Mouse (Mus musculus): ENCODE measurements around the gene Hist1h2bk.

Gene Hist1h2bk

DNA sequence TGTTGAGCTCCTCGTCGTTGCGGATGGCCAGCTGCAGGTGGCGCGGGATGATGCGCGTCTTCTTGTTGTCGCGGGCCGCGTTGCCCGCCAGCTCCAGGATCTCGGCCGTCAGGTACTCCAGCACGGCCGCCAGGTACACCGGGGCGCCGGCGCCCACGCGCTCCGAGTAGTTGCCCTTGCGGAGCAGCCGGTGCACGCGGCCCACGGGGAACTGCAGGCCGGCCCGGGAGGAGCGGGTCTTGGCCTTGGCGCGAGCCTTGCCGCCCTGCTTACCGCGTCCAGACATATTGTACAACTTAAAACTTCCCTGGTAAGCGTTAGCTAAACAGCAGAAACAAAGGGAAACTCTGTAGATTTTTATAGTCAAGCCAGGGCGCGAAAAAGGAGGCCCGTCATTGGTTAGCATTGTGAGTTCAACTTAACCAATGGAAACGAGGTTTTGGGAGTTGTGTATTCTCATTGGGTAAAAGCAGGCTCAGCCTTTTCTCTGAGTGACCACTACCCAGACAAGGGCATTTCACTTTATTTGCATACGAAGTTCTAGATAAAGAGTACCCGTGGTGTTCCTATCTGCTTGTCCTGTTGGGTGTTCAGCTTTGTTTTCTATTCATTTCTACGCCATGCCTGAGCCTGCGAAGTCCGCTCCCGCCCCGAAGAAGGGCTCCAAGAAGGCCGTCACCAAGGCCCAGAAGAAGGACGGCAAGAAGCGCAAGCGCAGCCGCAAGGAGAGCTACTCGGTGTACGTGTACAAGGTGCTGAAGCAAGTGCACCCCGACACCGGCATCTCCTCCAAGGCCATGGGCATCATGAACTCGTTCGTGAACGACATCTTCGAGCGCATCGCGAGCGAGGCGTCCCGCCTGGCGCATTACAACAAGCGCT, at the start of gene Hist1h2bk, which contains the start of gene Hist1h2ah:
Hist1h2bk (plus strand) TSS at position 604 of the 882 bp plus-strand sequence.
Hist1h2ah (minus strand) TSS at position 302 of the 882 bp plus-strand sequence.
- peak; percentile 96 for DNase-seq

DNA sequence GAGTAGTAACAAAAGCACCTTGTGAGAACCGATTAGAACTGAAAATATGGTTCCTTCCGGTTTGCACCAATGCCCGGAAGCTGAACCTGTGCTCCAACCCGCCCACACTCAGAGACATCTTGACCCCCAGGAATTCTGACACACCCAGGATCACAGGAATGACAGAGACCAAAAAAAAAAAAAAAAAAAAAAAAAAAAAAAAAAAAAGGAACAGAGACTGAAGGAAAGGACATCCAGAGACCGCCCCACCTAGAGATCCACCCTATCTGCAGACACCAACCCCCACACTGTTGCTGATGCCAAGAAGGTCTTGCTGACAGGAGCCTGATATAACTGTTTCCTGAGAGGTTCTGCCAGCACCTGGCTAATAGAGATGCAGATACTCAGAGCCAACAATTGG, 43.1 kb upstream of the Hist1h2bk start:
- DNase-seq = no peak

DNA sequence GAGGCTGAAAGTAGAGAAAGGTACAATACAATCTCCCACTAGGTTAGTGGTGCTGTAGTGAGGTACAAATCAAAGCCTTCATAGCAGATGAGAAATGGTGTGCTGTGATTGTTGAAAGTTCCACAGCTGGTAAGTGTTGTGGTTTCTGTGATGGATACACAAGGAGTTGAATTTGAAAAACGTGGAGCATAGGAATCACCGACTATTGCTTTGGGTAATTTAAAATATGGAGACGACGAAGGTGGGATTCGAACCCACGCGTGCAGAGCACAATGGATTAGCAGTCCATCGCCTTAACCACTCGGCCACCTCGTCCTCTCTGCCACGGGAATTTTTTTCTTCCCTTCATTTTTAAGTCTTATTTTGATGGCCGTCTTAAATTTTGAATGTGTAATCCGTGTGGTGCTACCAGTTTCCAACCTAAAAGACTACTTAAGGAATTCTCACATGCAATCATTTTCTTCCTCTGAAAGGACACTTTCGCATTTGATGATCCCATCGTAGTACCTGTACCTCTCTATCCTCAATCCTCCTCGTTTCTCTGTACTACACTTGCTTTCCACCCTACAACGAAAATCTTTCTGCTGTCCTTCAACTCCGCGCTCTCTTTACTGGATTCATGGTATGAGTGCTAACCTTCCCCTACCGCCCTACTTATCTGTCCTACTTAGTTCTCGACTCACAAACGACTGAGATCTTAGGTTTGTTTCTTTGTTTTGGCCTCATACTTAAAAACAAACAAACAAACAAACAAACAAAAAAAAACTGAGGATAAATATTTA, 41.5 kb upstream of the Hist1h2bk start:
- peak; percentile 67 for DNase-seq

DNA sequence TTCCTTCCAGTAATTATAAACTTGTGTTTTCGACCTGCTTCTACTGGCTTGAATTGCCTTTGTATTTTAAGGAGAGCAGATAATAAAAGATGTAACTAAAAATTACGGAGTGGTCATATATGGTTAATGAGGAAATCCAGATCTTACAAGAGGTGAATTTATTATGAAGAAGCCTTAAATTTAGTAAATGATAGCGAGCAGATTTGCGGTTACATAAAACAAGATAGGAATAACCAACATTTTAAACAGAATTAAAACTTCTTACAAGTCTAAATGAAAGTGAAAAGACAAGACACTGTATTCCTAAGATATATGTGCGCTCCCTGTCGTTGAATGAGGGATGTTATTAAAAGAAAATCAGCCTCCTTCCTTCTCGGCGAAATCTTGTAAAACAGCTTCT, 40.8 kb upstream of the Hist1h2bk start:
- DNase-seq = no peak

DNA sequence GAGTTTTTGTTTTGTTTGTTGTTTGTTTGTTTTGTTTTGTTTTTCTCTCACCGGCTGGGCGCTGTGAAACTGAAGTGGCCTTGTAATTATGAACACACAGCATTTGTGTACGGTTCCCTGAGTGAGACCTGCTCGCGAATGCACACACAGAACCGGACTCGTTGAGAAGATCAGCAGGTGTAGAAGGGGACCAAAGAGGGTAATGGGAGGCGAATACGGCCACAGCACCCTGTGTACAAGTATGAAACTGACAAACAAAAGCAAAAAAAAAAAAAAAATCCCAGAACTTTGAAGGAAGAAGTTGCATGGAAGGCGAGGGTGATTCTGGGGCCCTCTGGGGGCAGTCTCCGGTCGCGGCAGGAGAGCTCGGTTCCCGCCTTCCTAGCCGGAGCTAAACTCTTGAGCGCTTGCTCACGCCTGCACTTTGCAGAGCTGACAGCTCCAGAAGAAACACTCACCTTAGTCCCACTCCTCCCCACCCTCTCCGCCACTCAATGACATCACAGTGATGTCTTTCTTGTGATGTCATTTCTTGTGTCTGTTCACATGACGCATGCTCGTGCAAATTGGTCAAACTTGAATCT, 40.2 kb upstream of the Hist1h2bk start:
- DNase-seq = peak; percentile 77

DNA sequence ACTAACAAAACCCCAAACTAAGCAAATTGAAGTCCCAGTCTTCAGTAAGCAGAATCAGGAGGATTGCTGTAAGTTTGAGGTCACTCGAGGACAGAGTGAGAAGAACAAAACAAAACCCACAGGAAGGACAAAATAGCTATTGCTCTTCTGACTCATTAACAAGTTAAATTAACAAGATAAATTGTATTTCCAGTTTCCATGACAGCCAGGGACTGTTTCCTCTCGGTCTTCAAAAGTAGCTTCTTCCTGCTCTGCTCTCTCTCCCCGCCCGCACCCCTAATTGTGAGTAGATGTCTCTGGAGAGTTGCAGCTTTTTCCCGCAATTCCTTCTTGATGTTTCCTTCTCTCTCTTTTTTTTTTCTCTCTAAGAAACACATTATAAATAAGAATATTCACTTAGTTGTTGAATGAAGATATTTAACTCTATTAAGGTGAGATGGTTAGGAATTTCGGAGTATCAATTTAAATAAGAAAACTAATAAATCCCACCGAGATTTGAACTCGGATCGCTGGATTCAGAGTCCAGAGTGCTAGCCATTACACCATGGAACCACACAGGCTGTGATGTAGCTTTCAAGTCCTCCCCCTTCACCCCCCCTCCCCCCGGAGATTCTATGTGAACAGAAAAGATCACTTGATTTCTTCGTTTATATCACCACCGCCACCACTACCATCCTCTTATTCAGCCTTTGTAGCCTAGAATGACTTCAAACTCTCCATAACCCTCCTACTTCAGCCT, 39.4 kb upstream of the Hist1h2bk start:
- peak; percentile 79 for DNase-seq

DNA sequence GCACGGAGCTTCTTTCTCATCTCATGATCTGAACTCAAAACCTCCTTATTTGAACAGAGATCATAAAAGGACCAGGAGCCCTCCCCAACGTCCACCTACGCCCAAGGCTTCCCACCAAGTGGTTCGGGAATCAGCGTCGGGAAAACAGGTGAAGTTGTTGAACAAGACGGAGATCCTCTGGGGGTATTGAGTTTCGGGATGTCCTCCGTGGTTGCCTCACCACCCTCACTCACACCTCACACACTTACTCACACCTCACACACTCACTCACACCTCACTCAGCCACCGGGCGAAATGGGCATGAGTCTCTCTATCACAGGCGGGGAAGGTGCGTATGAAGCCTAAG, 38.9 kb upstream of the Hist1h2bk start:
- DNase-seq = no peak

DNA sequence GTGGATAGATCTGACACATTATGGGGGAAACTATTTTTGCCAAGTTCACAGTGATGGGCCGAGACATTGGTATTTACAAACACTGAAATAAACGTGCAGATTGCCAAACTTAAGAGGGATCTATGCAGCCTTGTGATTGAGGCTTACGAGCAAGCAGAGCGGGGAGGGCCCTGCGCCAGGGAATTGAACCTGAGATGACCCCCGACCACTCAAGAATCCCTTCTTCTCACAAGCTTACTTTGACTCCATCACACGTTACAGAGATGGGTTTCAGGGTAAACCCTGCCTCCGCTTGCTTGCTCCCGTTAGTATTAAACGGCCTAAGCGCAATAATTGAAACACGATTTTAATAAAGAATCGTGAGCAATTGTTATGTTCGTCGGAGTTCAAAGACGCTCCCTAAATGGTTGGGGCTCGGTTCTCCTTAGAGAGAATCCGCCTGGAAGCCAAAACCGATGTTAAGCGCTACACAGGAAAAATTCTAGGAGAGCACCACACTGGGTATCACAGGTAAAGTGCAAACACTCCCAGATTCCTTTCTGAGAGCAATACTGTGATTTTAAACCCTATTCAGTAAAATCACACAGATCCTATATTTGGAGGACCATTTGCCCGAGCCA, 38.4 kb upstream of the Hist1h2bk start:
- no peak for DNase-seq

DNA sequence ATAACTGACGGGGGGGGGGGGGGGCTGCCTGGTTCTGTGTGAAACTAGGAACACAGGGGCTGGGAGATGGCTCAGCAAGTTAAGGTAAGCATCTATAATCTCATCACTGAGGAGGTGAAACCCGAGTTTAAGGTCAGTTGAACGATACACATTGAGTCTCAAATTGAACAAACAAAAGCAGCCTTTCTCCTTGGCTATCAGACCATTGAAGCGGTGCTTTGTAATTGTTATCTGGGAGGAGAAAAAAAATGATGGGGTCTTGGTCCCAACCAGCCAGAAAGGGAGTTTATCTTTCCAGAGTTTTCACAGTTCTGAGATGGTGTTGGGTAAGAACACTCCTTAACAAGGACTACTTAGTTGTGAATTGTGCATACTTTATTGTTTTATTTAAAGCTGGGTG, 37.8 kb upstream of the Hist1h2bk start:
- DNase-seq = no peak

DNA sequence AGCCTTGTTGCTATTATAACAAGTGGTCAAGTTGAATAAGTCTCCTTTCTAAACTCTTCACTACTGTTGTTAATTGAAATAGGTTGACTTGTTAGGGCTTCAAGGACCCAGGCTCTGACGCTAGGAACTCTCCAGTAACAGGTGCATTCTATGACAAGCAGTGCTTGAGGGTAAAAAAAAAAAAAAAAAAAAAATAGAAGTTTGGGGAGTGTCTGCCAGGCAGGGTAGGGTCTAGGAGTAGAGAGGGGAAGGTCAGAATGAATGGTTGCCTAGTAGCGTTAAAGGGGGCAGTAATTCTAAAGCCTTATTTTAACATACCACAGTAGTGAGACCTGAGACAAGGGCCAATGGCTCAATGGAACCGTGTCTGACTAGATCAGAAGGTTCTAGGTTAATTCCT, 37.3 kb upstream of the Hist1h2bk start:
- no peak for DNase-seq

DNA sequence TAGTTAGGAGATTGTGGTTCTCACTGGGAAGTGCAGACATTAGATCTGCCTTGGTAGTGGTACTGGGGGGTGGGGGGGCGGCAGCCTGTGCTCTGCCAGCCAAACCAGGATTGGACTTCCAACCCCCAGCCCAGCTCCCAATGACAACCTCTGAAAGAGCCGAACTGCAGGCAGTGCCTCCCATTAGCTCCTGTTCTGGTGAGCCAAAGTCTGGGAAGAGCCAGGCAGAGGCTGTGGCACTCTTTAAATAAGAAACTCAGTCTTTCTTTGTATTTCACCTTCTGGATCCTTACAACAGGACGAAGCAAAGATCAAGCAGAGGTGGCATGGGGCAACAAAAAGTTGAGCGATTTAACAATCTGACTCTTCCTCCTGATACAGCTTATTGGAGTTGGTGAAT, 36.5 kb upstream of the Hist1h2bk start:
- no peak for DNase-seq

DNA sequence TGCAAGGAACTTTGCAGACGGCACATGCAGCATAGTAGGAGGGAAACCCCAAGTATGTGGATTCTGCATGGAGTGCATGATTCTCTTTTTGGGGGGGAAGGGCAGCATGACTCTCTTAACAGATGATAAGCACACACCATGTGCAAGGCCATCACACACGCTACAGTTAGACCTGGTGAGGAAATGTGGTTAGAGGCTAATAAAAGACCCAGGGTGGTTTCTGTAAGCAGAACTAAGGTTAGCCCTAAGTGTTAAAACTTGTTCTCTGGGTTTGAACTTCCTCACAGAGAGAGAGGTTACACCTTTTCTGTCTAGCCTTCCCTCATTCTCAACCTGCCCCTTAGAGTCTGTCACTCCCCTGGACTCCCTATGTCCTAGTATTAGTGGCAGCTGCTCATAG, 34.3 kb upstream of the Hist1h2bk start:
- no peak for DNase-seq

DNA sequence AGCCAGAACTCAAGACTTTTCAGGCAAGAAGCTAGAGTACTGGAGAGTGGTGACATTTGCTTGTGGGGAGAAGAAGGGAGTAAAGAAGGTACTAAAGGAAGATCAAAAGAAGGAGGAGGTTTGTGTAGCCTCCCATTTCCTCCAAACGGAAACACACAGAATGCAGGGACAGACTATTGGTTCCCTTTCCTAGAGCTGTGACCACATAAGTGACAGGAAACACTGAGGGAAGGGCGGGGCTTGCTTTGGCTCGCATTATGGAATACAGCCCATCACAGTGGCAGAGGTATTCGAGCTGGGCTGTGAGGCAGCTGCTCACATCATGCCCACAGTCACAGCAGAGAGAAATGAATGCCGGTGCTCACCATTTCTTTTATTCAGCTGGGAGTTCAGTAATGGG, 33.8 kb upstream of the Hist1h2bk start:
- no peak for DNase-seq

DNA sequence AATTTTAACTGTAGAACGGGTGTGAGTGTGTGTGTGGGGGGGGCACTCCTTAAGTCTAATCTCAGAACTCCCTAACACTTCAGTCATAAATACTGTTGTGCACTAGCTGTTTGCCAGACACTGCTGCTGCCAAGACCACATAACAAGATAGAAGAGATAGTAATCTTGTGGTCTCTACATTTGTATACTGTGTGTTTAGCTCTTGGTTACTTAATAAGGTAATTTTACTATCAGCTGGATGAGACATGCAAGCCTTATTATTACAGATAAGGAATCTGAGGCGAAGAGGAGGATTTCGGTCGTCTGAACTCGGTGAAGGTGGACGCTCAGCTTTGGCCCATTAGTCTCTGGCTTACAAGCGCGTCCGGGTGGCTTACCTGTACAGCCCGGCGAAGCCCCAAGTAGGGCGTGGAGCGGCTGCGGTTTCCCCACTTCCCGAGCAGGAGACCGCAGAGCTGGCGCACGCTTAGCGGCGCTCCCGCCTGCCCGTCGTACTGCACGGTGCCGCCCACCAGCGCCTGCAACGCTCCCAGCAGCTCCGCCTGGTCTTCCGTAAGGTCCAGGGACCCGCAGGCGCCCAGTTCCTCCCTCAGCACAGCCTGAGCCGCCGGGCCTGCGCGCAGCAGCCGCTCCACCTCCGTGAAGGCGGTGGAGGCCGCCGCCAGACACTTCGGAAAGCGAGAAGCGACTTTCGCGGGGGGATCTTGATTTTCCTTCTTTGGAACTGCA, 29.9 kb upstream of the Hist1h2bk start:
- peak; percentile 76 for DNase-seq

DNA sequence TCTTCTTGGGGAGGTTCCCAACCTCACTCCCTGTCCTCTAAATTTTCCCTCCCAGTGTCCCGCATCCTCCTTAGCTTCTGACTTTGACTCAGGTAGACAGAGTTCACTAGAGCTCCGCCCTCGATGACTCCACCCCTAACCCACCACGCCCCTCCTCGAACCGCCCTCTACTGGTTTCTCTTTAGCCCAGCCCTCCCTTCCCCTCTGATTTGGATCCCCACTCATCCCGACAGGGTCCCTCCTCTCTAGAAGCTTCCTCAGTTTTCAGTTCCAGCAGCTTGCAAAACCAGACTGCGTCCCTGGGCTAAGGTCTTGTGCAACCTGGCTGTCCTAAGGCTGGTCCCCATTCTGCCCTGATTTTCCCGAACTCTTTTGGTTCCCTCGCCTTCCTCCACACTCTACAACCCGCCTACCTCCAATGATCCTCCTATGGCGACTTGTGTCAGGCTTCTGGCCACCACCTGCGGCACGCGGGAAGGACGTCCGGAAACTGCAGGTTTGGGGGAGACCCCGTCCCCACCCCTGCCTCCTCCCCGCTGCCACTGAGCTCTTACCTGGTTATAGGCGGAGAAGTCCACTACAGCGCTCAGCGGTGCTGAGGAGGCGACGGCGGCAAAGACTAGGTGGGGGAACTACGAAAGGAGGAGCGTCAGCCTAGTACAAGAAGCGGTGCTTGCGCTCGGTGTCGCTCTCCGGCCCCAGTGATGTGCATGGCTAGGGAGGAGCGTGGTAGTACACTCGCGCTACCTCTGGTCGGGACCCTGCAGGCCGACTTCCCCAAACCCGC, 29.1 kb upstream of the Hist1h2bk start:
- peak; percentile 82 for DNase-seq

DNA sequence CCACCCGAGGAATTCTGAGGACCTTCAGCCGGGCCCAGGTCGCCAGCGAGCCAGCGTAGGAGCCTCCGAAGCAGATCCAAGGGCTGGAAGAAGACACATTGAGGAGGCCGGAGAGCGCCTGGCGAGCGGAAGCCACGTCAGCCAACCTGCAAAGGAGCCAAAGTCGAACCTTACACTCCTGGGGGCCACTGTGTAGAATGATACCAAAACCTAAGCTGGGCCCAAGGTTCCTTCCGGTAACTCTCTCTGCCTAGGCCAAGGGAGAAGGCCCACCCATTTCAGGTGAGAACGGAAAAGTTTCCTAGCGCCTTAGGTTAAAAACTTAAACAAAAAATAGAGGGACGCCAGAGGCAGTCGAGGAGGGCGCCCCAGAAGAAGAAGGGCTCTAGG, 28.6 kb upstream of the Hist1h2bk start:
- no peak for DNase-seq

DNA sequence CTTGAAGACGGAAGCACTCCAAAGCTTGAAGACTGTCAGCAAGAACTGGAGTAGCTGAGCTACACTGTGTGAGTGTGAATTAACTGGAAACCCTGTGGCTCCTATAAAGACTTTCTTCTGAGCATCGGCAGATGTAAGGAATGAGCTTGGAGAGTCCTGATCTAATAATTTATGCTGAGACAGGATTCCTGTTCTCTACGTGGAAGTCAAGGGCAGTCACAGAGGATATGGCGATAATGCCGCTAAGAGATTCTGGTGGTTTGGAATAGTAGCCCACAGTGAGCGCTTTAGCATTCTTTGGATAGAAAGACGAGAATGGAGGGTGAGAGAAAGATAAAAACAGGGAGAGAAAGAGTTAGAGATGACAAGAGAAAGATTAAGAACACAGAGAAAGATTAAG, 27.8 kb upstream of the Hist1h2bk start:
- DNase-seq = no peak

DNA sequence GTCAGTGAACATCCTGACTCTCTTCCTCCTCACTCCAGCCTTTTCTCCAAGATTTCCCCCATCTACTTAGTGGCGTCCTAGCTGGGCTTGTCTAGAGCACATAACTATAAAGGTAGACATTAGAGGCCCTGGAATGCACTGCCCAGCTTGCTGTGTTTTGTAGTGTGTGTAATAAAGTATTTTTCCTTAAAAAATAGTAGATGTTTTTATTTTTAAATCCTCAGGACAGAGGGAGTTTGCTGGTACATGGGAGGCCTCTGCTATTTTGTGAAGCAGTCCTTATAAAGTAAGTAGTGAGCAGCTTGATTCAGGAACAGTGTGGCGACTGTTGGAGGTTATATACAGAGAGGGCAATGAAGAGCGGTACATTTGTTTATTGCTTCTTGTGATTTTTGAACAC, 27.0 kb upstream of the Hist1h2bk start:
- DNase-seq = no peak

DNA sequence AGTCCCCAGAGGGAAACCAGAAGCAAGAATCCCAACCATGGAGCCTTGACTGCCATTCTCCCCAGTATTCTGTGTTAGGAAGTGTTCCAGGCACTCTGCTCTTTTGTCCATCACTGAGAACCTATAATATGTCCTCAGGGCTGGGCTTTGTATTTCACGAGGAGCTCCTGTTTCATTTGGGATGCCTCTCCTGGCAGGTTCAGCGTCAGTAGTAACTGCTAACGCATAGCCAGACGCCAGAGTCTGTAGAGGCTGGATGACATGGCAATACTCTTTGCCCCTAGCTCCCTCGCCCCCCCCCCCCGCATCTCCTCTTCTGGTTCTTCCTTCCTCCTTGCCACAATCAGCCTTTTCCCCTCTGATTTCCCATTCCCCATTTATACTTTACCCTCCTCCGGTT, 26.0 kb upstream of the Hist1h2bk start, which contains the start of gene Prss16:
Prss16 (minus strand) TSS at position 101 of the 400 bp plus-strand sequence.
- DNase-seq = no peak

DNA sequence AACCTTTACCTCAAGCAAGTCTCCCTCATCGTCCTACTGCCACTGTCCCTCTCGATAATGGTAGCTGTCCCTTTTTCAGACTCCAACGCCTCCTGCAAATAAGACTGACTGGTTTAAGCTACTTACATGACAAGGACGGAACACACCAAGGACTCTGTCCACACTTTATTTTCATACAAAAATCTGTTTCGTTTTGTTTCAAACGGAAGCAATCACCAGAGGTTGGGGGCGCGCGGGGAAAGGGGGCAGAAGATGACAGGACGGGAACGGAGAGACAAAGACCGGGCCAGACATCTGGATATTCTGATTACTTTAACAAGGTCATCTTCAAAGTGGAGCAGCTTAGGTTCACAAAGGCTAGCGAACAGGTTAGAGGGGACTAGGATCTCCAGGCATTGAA, 22.0 kb upstream of the Hist1h2bk start:
- DNase-seq = no peak

DNA sequence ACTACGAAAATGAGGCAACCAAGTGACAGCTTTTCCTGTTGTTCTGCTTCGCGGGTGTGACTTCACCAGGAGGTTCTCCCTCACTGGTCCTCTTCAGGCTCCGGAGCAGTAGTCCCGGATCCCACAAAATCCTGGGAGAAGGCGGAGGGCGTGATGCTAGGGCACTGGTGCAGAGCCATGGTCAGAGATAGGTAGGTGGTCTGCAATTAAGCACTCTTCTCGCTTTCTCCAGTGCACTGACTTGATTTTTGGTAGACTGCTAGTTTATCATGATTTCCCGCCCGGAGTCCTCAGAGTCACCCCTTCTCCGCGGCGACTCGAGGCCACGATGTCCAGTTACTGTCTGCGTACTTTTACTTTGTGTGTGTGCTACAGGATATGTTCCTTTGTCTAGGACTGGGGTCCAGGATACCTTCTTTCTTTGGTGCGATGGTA, 21.2 kb upstream of the Hist1h2bk start:
- peak; percentile 51 for DNase-seq

All from embryo, embryonic 11 days (tissue).